Mouse (Mus musculus) naive thymus-derived CD4-positive, alpha-beta T cell, adult 5 months (primary cell): ENCODE data around the gene S100a9. TPM values are rescaled to one million over a fixed set of nuclear protein-coding genes. Genes with fewer than 3 reads are reported as not detected.

Experiments used
- polyA plus RNA-seq: library from polyadenylated mRNA; unstranded; fragments of 100-300 nt; shearing (Covaris generic); gene quantifications from one replicate; pipeline ENCODE4 v1.2.1, GENCODE M21; 2017

The S100a9 gene
- polyA plus RNA-seq: not detected

DNA sequence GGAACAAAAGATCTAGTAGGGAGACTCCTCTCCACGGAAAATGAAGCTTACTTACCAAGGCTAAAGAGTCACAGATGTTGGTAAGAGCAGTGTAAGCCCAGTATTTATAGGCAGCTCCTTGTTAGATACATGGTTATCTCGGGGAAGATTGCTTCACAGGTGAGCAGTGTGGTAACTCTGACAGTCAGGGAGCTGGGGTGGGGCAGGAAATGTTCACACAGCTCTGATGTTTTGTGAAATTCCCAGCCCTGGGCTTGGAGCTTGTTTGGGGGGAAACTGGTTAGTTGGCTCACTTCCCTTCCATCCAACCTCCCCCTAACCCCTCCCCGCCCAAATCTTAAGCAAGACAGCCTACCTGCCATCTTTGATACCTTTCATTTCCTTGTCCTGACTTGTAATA lies at the start of gene S100a9:
Gene S100a9 (minus strand): TSS at position 109 of the 400 bp plus-strand sequence.

GRCm38 (mm10) chr3:90726606-90727005 lies 31.1 kb upstream of the S100a9 start, which contains the start of gene Pglyrp4:
Gene Pglyrp4 (plus strand): TSS chr3:90726906.

GRCm38 (mm10) chr3:90668846-90669245 lies 26.7 kb downstream of the S100a9 start, which contains the start of gene S100a8:
Gene S100a8 (plus strand): TSS chr3:90668978.

DNA sequence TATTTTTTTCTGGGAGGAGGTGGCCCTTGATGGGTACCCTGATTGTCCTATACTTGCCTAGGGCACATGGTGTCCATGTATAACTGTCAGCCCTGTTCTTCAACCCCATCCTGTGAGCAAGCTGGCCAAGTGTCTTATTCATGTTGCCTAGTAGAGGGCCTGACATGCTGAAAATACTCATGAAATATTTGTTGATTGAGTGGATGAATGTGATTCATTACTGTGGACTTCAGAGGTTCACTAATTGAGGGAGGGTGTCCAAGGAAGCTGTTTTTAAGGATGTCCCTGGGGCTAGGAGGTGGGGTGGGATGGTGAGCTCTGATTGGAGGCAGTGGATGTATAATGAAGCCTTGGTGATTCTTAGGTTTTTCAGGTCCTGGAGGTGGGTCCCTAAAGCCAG lies 41.8 kb downstream of the S100a9 start, which contains the start of gene S100a7a:
Gene S100a7a (plus strand): TSS at position 301 of the 400 bp plus-strand sequence.

Other genes with a start within 250 kb of the S100a9 start
- not detected for gene Npr1, start 229.9 kb downstream of the S100a9 start, polyA plus RNA-seq
- gene Ilf2, start 219.6 kb downstream of the S100a9 start, polyA plus RNA-seq: 105 TPM
- 60.6 TPM for gene Snapin, start 204.7 kb downstream of the S100a9 start, polyA plus RNA-seq
- gene Chtop, start 186.2 kb downstream of the S100a9 start, polyA plus RNA-seq: 177 TPM
- 0.63 TPM for gene S100a1, start 181.3 kb downstream of the S100a9 start, polyA plus RNA-seq
- gene S100a13, start 181.3 kb downstream of the S100a9 start, polyA plus RNA-seq: 79.7 TPM
- gene S100a14, start 168.9 kb downstream of the S100a9 start, polyA plus RNA-seq: not detected
- not detected for gene S100a16, start 158.5 kb downstream of the S100a9 start, polyA plus RNA-seq
- not detected for gene S100a3, start 135.1 kb downstream of the S100a9 start, polyA plus RNA-seq
- not detected for gene S100a2, start 105.5 kb downstream of the S100a9 start, polyA plus RNA-seq
- gene Gm42674, start 93.8 kb downstream of the S100a9 start, polyA plus RNA-seq: not detected
- gene S100a4, start 92.0 kb downstream of the S100a9 start, polyA plus RNA-seq: 1.00 TPM
- not detected for gene S100a5, start 87.2 kb downstream of the S100a9 start, polyA plus RNA-seq
- 1.1 TPM for gene S100a6, start 82.8 kb downstream of the S100a9 start, polyA plus RNA-seq
- gene S100a7a, start 41.7 kb downstream of the S100a9 start, polyA plus RNA-seq: not detected
- not detected for gene S100a8, start 26.7 kb downstream of the S100a9 start, polyA plus RNA-seq
- gene Pglyrp4, start 31.2 kb upstream of the S100a9 start, polyA plus RNA-seq: not detected
- gene Gm5849, start 82.2 kb upstream of the S100a9 start, polyA plus RNA-seq: not detected